Mouse (Mus musculus) heart, postnatal 0 days (tissue): ENCODE measurements around the gene Neurl2.
A peak's percentile ranks its signal among the peaks of the same experiment; 100 is the strongest.

Experiments used
- CTCF ChIP-seq: IDR thresholded peaks from 2 replicates; pipeline ENCODE4 v1.5.1; 2016; ENCODE audit warnings: antibody characterized with exemption, control low read depth, low read depth
- EP300 ChIP-seq: IDR thresholded peaks from 2 replicates; pipeline ENCODE4 v1.6.1; 2016; ENCODE audit warnings: antibody characterized with exemption, low read depth

- TF ChIP-seq EP300, result no peak
- TF ChIP-seq CTCF, result peak; percentile 46
These were observed 47.5 kb downstream of the Neurl2 start, which contains the start of gene Snx21 for GRCm38 (mm10) chr2:164785481-164786387.
